8 mouse cellular contexts compared by ENCODE assay signal in genomic region chr1:165762914-165763634, GRCm38 (mm10). TPM values are rescaled to one million over a fixed set of nuclear protein-coding genes. Genes with fewer than 3 reads are reported as not detected.
DNase-seq lines count a peak whose midpoint lies in the region; ATAC-seq and TF ChIP-seq lines count a peak whose summit lies in the region.

No protein-coding gene starts in this region.

- peaks cover 8% of the 10 kb centered on the region for H3K4me1 ChIP-seq in lung, adult 2 months (ENCODE audit: control insufficient read depth, insufficient read depth, low read length)
- H3K4me1 ChIP-seq in cortical plate, adult 2 months (ENCODE audit: control insufficient read depth, insufficient read depth, low read length) = peaks cover 3% of the 10 kb centered on the region; the same call in 1 of the 2 replicates
- peaks cover 18% of the 10 kb centered on the region for H3K4me1 ChIP-seq in midbrain, embryonic 15.5 days

- no peak for TF ChIP-seq CTCF in lung, adult 2 months (IDR thresholded peaks at IDR 0.05; ENCODE audit: insufficient read depth, low read length)
- TF ChIP-seq CTCF in cortical plate, adult 2 months (IDR thresholded peaks at IDR 0.05; ENCODE audit: extremely low read depth, insufficient read depth, low read length) = no peak

- 18% methylated on average over 14 of the region's 14 CpGs for WGBS in lung, adult 2 months
- 29% methylated on average over 14 of the region's 14 CpGs for WGBS in midbrain, embryonic 15.5 days

- peak; percentile 37 for ATAC-seq in midbrain, embryonic 15.5 days (replicated peaks)

- H3K27ac ChIP-seq in cortical plate, adult 2 months (ENCODE audit: insufficient read depth, low read length) = no peak overlapping the region
- H3K27ac ChIP-seq in midbrain, embryonic 15.5 days = no peak overlapping the region

- no peak overlapping the region for H3K9ac ChIP-seq in midbrain, embryonic 15.5 days

- no peak for TF ChIP-seq POLR2A in lung, adult 2 months (IDR thresholded peaks at IDR 0.05; ENCODE audit: borderline replicate concordance, extremely low read depth, low read depth, low read length)
- no peak for TF ChIP-seq POLR2A in cortical plate, adult 2 months (IDR thresholded peaks at IDR 0.05; ENCODE audit: extremely low read depth, insufficient read depth, low read length)

- peak overlapping the region; percentile 39 for H3K4me3 ChIP-seq in lung, adult 2 months (replicated peaks; ENCODE audit: extremely low read depth, low read depth, low read length)
- peak overlapping the region; percentile 78; the same call in 1 of the 2 replicates for H3K4me3 ChIP-seq in cortical plate, adult 2 months (ENCODE audit: insufficient read depth, low read length)
- H3K4me3 ChIP-seq in midbrain, embryonic 15.5 days = peak overlapping the region; percentile 68

- H3K36me3 ChIP-seq in midbrain, embryonic 15.5 days (replicated peaks) = no peaks in the 10 kb centered on the region

- peaks cover 8% of the 10 kb centered on the region for H3K27me3 ChIP-seq in midbrain, embryonic 15.5 days (replicated peaks)

- DNase-seq in lung, adult 2 months = no peak
- DNase-seq in lung, postnatal 10 days = no peak
- DNase-seq in induced T-regulatory cell, adult 2 months (ENCODE audit: low read depth) = peak; percentile 80
- no peak for DNase-seq in layer of hippocampus, postnatal 14 days (ENCODE audit: low spot score in 2 of 2)
- DNase-seq in cerebellum, adult 9-11 months = no peak
- DNase-seq in embryo, embryonic 9.5 days (ENCODE audit: extremely low spot score) = no peak

- H3K4me2 ChIP-seq in midbrain, embryonic 15.5 days = peak overlapping the region; percentile 94

- no peaks in the 10 kb centered on the region for H3K9me3 ChIP-seq in midbrain, embryonic 15.5 days

RNA-seq across cellular contexts. Expression of gene Creg1, which starts 0.5 kb away (rescaled TPM):
- 91.8 and 94.8 TPM in 2 replicates for polyA plus RNA-seq in lung, adult 2 months (2012; rRNA removed)
- polyA plus RNA-seq in cortical plate, adult 2 months (2012; rRNA removed) = 31.8 and 35.0 TPM in 2 replicates
- polyA plus RNA-seq in midbrain, embryonic 15.5 days (2015; fragmentation: Nextera tagmentation; extraction: Ambion mirVana) = 29.3 and 31.6 TPM in 2 replicates
- 10 to 100 TPM; 26.1 to 30.8 TPM for total RNA-seq in layer of hippocampus, postnatal 14 days (2021)

RNA-seq across cellular contexts. Expression of gene Cd247, which starts 25.4 kb away (rescaled TPM):
- 8.7 and 10.7 TPM in 2 replicates for polyA plus RNA-seq in lung, adult 2 months (2012; rRNA removed)
- polyA plus RNA-seq in cortical plate, adult 2 months (2012; rRNA removed) = 0.21 and 0.34 TPM in 2 replicates
- polyA plus RNA-seq in midbrain, embryonic 15.5 days (2015; fragmentation: Nextera tagmentation; extraction: Ambion mirVana) = 1.1 and 1.2 TPM in 2 replicates
- not detected for total RNA-seq in layer of hippocampus, postnatal 14 days (2021)

RNA-seq across cellular contexts. Expression of gene Rcsd1, which starts 53.5 kb away (rescaled TPM):
- polyA plus RNA-seq in lung, adult 2 months (2012; rRNA removed) = 33.9 and 40.9 TPM in 2 replicates
- polyA plus RNA-seq in cortical plate, adult 2 months (2012; rRNA removed) = 6.0 TPM in 2 replicates
- 9.6 and 10.2 TPM in 2 replicates for polyA plus RNA-seq in midbrain, embryonic 15.5 days (2015; fragmentation: Nextera tagmentation; extraction: Ambion mirVana)
- total RNA-seq in layer of hippocampus, postnatal 14 days (2021) = 1 to 10 TPM; 6.3 to 8.7 TPM
